10 mouse cellular contexts compared by ENCODE assay signal in genomic region chr7:110946731-110947130, GRCm38 (mm10). TPM values are rescaled to one million over a fixed set of nuclear protein-coding genes. Genes with fewer than 3 reads are reported as not detected.
A peak's percentile ranks its signal among the peaks of the same experiment; 100 is the strongest.
DNase-seq lines count a peak whose midpoint lies in the region; ATAC-seq and TF ChIP-seq lines count a peak whose summit lies in the region.
"Had no signal": no experiment of that assay in that cellular context is flagged by ENCODE, and none has a peak within 500 bp of the region (broad histone marks: within the 10 kb centered on the region; RNA-seq: fewer than 3 reads in every experiment).

No protein-coding gene starts in this region.

- H3K9ac ChIP-seq in kidney, embryonic 14.5 days (ENCODE audit: low read depth, low read length), result no peak overlapping the region
- H3K9ac ChIP-seq: neural tube, embryonic 13.5 days had no signal

- WGBS in kidney, adult 2 months, result 86% methylated on average over 6 of the region's 6 CpGs
- WGBS in kidney, embryonic 14.5 days, result 79% methylated on average over 6 of the region's 6 CpGs

- H3K4me2 ChIP-seq in kidney, embryonic 14.5 days (replicated peaks; ENCODE audit: low read depth, low read length), result no peak overlapping the region
- H3K4me2 ChIP-seq: neural tube, embryonic 13.5 days had no signal

- TF ChIP-seq POLR2A in kidney, adult 2 months (IDR thresholded peaks at IDR 0.05; ENCODE audit: low read depth, low read length), result no peak
- no peak for TF ChIP-seq POLR2A in brain, embryonic 14.5 days (IDR thresholded peaks at IDR 0.05; ENCODE audit: borderline replicate concordance, extremely low read depth, insufficient read depth, insufficient read length, poor library complexity, severe bottlenecking)

- no peaks in the 10 kb centered on the region for H3K27me3 ChIP-seq in kidney, adult 2 months (replicated peaks; ENCODE audit: control insufficient read depth, insufficient read depth, low read length)
- H3K27me3 ChIP-seq in kidney, embryonic 14.5 days (ENCODE audit: control insufficient read depth, insufficient read depth, low read length), result no peaks in the 10 kb centered on the region
- H3K27me3 ChIP-seq: neural tube, embryonic 13.5 days had no signal

- H3K36me3 ChIP-seq in kidney, adult 2 months (ENCODE audit: control insufficient read depth, insufficient read depth, low read length), result no peaks in the 10 kb centered on the region
- H3K36me3 ChIP-seq in kidney, embryonic 14.5 days (ENCODE audit: control insufficient read depth, insufficient read depth, low read length), result no peaks in the 10 kb centered on the region; the same call in 1 of the 2 replicates
- H3K36me3 ChIP-seq: neural tube, embryonic 13.5 days had no signal

- TF ChIP-seq CTCF in kidney, adult 2 months (conservative IDR thresholded peaks at IDR 0.05; ENCODE audit: insufficient read depth, insufficient read length, low read depth, low read length), result no peak
- no peak; the same call in 1 of the 2 replicates for TF ChIP-seq CTCF in brain, embryonic 14.5 days (IDR thresholded peaks at IDR 0.05; ENCODE audit: borderline replicate concordance, extremely low read depth, insufficient read depth, insufficient read length)

- intact Hi-C loops in gastrocnemius, postnatal 14 days (cut with DNase I; ENCODE audit: low total_unique reads), result no loop called here

- H3K4me3 ChIP-seq in kidney, adult 2 months (ENCODE audit: insufficient read depth, low read depth, low read length), result no peak overlapping the region
- no peak overlapping the region for H3K4me3 ChIP-seq in kidney, embryonic 14.5 days (ENCODE audit: low read length)
- H3K4me3 ChIP-seq: neural tube, embryonic 13.5 days had no signal

- H3K4me1 ChIP-seq in kidney, adult 2 months (ENCODE audit: control insufficient read depth, insufficient read depth, low read length), result peaks cover 8% of the 10 kb centered on the region
- peaks cover 6% of the 10 kb centered on the region for H3K4me1 ChIP-seq in kidney, embryonic 14.5 days (ENCODE audit: control insufficient read depth, insufficient read depth, low read length)
- H3K4me1 ChIP-seq: neural tube, embryonic 13.5 days had no signal

- no peaks in the 10 kb centered on the region for H3K9me3 ChIP-seq in kidney, embryonic 14.5 days (ENCODE audit: control insufficient read depth, low read length)
- H3K9me3 ChIP-seq: neural tube, embryonic 13.5 days had no signal

- ATAC-seq in kidney, embryonic 14.5 days (ENCODE audit: low FRiP score, low TSS enrichment), result no peak
- ATAC-seq in CD4-positive, CD25-positive, alpha-beta regulatory T cell, adult 4 months, result peak; percentile 88
- peak; percentile 79 for ATAC-seq in megakaryocyte progenitor cell, adult 5-6 weeks (replicated peaks; ENCODE audit: poor library complexity)

- H3K27ac ChIP-seq in kidney, adult 2 months (ENCODE audit: insufficient read depth, low read depth, low read length), result no peak overlapping the region
- no peak overlapping the region for H3K27ac ChIP-seq in kidney, embryonic 14.5 days (ENCODE audit: low read depth, low read length)
- H3K27ac ChIP-seq: neural tube, embryonic 13.5 days had no signal

- peak; percentile 35 for DNase-seq in kidney, adult 2 months
- peak; percentile 24 for DNase-seq in brain, embryonic 14.5 days (ENCODE audit: low read depth)
- DNase-seq in gastrocnemius, postnatal 14 days, result no peak
- no peak for DNase-seq in urinary bladder, postnatal 14 days (ENCODE audit: low spot score)
- no peak for DNase-seq in yolk sac, embryonic 10.5 days (ENCODE audit: low spot score)
- DNase-seq: adrenal gland, postnatal 10 days had no signal

RNA-seq across cellular contexts. Expression of gene Mrvi1, which starts 35.5 kb away (rescaled TPM):
- polyA plus RNA-seq in kidney, adult 2 months (2012; rRNA removed), result 9.7 and 12.6 TPM in 2 replicates
- 8.0 and 15.1 TPM in 2 replicates for polyA plus RNA-seq in kidney, embryonic 14.5 days (2014; fragmentation: Nextera tagmentation; extraction: Ambion mirVana)
- under 1 TPM; 0.48 to 0.85 TPM for polyA plus RNA-seq in CD4-positive, CD25-positive, alpha-beta regulatory T cell, adult 4 months (2017; shearing (Covaris generic))
- 0.74 and 1.7 TPM in 2 replicates for polyA plus RNA-seq in brain, embryonic 14.5 days (2012; rRNA removed)
- total RNA-seq in megakaryocyte progenitor cell, adult 5-6 weeks (2015), result 0.15 and 0.91 TPM in 2 replicates
- total RNA-seq in megakaryocyte progenitor cell, adult 5-6 weeks (2017), result not detected in 2 replicates
- total RNA-seq in gastrocnemius, postnatal 14 days (2021), result 10 to 100 TPM in 1 of 2 experiments, 1 to 10 TPM in 1; 6.3 to 10.1 TPM

Comparison
In these comparisons a context has a peak if more than half of its experiments do, and no peak if none do; other contexts are left out.
1. DNase-seq: peak in kidney, adult 2 months (single experiment) and brain, embryonic 14.5 days (single experiment); none in gastrocnemius, postnatal 14 days (single experiment), urinary bladder, postnatal 14 days (single experiment) and yolk sac, embryonic 10.5 days (single experiment).